Mouse (Mus musculus) cortical plate, adult 2 months (tissue): ENCODE results near the gene Tbc1d30.

ENCODE experiments used
- CTCF ChIP-seq: fragments of 200-500 bp; IDR thresholded peaks from 2 replicates; pipeline ENCODE4 v1.5.1; 2011; ENCODE audit warnings: mild to moderate bottlenecking, control low read depth, low read length; ENCODE audit not compliant: insufficient read depth; ENCODE audit errors: extremely low read depth
- POLR2A ChIP-seq: fragments of 200-500 bp; IDR thresholded peaks from 2 replicates; pipeline ENCODE4 v1.6.1; 2011; ENCODE audit warnings: mild to moderate bottlenecking, low read length, control low read depth; ENCODE audit not compliant: insufficient read depth; ENCODE audit errors: extremely low read depth

DNA sequence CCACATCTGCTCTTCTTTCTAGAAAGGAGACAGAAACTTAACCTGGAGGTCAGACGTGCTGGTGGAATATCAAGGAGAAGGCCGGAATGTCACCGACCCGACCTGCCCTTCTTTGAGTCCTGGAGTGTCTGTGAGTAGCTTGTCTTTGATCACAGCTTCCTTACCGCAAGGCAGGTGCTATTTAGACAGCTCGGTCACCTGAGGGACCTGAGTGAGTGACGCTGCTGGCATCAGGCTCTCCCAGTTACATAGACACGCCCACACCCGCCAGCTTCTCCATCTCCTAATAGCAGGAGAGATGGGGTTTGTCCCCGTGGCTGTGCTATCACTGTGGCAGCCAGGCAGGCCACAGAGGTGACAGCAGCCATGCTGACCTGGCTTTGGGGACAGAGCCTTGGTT, 39.5 kb upstream of the Tbc1d30 start:
- TF ChIP-seq CTCF, result no peak
- no peak for TF ChIP-seq POLR2A
